Mouse (Mus musculus): ENCODE measurements around the gene Mboat2.

- TF ChIP-seq CTCF (IDR thresholded peaks at IDR 0.05; ENCODE audit: low read depth, low read length) (no peak), GATA1 (IDR thresholded peaks at IDR 0.05; ENCODE audit: borderline replicate concordance, low read length) (no peak)
Measured at GRCm38 (mm10) chr12:24892536-24892935, 61.9 kb downstream of the Mboat2 start.
